Mouse (Mus musculus) left cerebral cortex, postnatal 36 days (tissue): ENCODE results near the gene Foxl2. TPM values are rescaled to one million over a fixed set of nuclear protein-coding genes. Genes with fewer than 3 reads are reported as not detected.
A peak's percentile ranks its signal among the peaks of the same experiment; 100 is the strongest.

ENCODE experiments used
- DNase-seq, 2 experiments: peaks; one replicate each; pipeline ENCODE4 v3.0.0; 2021 to 2022; ENCODE audit warnings: low spot score in 2 of 2, mixed read lengths in 1 of 2
- intact Hi-C: fragments of 180-260 bp; cut with DNase I; formaldehyde crosslinking; loops from one replicate; pipeline ENCODE4 v1.15.1; 2025
- total RNA-seq, 2 experiments: library from RNA; stranded (reverse); gene quantifications; 2 replicates each; pipeline ENCODE4 v1.2.3; 2021

Foxl2 gene
- total RNA-seq, 2 experiments from 2014 or later, result 0.91 to 0.99 TPM

DNA sequence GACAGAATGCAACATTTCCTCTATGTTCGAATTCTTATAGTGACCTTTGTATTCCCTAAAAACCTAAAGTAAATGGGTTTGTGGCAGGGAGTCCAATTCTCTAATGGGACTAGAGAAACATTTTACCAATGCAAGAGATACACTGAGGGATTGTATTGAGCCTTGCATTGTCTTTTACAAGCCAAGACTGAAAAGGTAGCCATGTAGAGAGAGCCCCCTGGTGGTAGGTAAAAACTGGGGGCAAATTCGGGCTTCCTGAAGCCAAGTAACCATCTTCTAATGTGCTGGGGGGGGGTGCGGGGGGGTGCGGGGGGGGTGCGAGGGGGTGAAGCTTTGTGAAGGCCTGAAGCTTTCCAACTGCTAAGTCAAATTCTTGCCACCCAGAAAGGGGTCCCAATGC, 5.3 kb downstream of the Foxl2 start:
- DNase-seq, result no peak
- intact Hi-C loops, result no loop called here

DNA sequence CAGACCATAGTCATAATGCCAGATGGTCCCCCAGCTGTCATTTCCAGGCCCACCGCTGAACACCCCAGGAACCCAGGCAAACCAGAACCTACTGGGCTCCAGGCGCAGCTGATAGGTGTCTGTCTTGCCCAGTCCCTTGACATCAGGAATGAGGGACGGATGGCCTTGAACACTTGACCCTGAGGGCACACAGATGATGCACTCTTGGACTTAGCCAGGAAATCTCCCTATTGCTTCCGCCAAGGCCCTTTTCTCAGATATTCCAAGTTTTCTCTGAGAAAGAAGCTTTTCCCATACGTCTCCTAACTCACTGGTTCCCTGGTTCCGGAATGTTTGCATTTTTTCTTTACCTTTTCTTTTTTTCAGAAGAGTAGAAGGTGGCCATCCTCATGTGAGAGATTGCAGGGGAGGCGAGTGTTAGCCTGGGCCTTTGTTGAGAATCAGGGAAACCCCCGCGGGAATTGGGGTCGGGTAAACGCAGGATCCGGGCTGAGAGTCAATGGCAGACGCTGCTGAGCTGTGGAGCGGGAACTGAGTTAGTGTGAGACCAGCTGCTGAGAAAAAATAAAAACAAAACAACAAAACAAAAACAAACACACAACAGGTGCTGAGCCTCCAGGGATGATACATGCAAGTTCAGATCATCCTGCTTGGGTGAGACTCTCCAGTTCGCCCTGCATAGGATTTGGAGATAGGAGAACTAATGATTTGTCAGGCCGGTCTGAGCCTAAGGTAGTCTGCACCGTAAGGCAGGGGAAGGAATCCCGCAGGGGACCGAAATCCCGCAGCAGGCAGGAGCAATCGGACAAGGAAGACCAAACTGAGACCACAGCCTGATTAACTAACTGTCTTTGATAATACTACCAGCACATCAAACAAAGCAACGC, 6.7 kb downstream of the Foxl2 start:
- intact Hi-C loops, result no loop called here
- DNase-seq, result no peak

DNA sequence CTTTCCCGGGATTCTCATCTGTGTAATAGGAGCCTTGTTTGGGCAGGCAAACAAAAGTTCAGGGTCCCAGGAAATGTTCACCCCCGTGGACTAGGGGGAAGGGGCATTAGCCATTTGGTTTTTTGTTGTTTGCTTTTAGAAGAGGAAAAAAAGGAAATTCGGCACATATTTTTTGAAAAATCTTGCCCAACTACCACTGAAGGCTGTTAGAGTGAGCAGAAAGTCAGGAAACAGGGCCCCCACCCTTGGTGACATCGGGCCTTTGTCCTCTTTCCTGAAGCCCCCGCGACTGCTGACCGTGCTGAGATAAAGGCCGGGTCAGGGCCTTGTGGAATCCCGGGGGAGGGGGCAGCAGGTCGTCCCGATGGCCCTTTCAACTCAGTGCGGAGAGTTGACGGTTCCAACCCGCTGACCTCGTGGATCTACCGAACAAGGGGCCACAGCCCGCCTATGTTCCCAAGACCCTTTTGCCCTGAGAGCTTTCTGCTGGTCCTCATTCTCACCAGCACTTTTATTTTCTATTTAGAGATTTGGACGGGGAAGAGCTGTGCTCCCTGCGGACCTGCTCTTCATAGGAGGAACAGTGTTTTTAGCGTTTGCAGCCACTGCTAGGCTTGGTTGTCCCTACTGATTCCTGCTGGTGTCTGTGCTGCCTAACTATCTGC, 7.5 kb downstream of the Foxl2 start:
- intact Hi-C loops, result no loop called here
- DNase-seq, result no peak

DNA sequence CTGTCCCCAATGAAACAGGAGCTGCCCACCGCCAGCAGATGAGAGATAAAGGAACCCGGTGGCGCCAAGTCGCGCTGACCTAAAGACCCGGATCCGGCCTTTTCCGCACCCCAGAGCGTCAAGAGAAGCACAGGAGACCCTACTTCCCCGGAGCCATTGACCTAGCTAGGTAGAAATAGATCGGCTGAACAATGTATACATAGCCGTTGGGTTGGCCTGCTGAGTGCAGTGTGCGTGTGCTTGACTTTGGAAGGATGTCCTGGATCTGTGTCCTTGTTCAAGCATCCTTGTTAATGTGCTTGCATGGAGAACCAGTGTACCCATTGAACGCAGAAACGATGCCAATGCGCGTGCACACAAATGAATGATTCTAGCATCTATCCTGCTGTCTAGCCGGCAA, 8.6 kb downstream of the Foxl2 start:
- no peak for DNase-seq
- intact Hi-C loops, result no loop called here

DNA sequence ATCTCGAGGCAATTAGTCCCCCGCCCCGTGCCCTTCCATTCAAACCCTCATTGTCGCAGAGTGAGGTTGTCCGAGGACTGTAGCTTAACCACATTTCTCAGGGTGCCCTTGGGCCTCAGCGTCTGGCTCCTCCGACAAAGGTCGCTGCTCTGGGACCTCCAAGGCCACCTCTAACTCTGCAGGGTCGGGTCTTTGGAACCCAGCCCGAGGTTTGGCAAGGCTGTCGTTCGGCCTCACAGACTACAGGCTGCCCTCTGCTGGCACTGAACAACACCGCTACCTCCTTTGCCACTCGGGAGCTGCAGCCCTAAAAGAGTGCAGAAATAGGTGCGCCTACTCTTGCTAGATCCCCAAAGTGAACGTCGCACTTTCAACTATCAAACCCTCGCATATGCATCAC, 10.0 kb downstream of the Foxl2 start:
- no peak for DNase-seq
- intact Hi-C loops, result loop anchor here (5.0 kb wide), 1 partner anchor 348 kb away; no protein-coding TSS in a partner anchor

DNA sequence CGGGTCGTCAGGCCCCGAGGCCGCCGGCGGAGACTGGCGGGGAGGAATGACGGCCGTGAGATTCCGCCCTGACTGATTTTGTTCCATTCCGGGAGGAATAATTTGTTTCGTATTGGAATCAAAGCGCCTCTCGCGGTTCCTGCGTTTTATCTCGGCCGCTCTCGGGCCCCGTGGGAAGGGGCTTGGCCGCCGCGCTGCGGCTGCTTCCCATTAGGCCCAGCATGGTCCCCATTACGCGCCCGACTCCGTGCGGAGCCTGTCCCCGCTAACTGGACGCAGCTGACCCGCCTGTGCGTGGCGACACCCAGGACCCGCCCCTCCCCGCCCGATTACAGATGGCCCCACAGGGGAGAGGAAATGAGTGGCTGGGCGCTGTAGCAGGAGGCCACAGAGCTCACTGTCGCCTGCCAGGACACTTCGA, 18.0 kb downstream of the Foxl2 start:
- intact Hi-C loops, result loop anchor here (5.0 kb wide), 1 partner anchor 899 kb away; no protein-coding TSS in a partner anchor
- DNase-seq, result no peak

DNA sequence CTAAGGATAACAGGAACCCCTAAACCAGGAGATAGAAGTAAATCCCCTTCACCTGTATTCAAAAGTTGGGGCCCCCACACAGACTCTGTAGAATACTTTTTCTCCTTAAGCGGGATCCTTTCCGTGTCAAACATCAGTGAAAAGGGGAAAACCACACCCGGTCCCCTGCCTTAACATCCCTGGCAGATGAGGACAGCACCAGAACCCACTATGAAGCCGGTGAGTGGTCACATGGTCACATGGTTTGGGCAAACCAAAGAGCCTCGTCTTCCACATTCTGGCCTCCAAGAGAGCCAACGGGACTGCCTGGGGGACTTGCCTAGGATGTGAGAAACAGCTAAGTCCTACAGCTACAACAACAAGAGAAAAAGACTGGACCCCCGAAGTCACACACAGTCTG, 18.5 kb downstream of the Foxl2 start:
- intact Hi-C loops, result loop anchor here (5.0 kb wide), 1 partner anchor 899 kb away; no protein-coding TSS in a partner anchor
- DNase-seq, result no peak

DNA sequence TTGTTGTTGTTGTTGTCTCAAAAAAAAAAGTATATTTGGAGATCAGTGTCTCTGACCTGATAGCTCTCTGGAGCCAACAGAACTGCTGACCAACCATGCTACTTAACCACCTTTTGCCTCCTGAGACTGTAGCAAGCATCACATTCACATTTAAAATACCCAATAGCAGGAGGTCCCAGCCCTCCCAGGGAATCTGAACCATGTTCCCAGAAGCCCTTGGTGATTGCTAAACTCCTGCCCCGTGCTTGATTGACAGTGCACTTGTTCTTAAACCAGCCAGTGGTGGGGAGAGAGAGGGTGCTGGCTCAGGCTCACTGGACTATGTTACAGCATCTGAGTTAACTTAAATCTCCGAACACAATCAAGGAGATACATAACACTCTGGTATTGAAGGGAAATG, 19.8 kb downstream of the Foxl2 start:
- no peak for DNase-seq
- intact Hi-C loops, result loop anchor here (5.0 kb wide), 1 partner anchor 897 kb away; no protein-coding TSS in a partner anchor

DNA sequence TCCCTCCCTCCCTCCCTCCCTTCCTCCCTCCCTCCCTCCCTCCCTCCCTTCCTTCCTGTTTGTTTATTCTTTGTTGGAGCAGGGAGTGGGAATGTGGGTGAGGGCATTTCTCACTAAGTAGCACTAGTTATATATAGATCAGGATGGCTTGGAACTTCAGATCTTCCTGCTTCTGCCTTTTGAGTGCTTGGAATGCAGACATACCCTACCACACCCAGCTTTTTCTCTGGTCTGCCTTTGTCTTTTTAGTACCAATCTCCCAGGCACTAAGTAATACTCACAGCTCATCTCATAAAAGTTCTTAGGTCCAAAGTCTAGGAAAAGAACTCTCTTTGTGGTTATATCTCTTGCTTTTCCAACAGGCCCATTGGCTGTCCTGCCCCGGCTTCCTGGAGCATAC, 21.0 kb downstream of the Foxl2 start:
- intact Hi-C loops, result no loop called here
- DNase-seq, result no peak

DNA sequence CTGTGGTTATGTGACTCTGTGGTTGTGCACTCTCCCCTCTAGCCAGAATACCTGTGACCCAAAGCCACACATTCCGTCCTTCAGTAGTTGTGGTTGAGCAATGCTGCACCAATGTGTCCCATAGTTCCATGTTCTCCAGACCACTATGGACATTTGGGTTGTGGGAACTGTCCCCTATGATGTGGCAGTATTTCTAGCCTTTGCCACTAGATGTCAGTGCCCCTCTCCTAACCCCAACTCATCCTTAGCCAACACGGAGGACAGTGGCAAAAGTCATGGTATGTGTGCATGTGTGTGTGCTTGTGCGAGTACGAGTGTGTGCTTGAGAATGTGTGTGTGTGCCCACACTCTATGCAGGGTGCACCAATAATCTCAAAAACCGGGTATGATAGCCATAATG, 21.4 kb downstream of the Foxl2 start:
- no peak for DNase-seq
- intact Hi-C loops, result no loop called here

DNA sequence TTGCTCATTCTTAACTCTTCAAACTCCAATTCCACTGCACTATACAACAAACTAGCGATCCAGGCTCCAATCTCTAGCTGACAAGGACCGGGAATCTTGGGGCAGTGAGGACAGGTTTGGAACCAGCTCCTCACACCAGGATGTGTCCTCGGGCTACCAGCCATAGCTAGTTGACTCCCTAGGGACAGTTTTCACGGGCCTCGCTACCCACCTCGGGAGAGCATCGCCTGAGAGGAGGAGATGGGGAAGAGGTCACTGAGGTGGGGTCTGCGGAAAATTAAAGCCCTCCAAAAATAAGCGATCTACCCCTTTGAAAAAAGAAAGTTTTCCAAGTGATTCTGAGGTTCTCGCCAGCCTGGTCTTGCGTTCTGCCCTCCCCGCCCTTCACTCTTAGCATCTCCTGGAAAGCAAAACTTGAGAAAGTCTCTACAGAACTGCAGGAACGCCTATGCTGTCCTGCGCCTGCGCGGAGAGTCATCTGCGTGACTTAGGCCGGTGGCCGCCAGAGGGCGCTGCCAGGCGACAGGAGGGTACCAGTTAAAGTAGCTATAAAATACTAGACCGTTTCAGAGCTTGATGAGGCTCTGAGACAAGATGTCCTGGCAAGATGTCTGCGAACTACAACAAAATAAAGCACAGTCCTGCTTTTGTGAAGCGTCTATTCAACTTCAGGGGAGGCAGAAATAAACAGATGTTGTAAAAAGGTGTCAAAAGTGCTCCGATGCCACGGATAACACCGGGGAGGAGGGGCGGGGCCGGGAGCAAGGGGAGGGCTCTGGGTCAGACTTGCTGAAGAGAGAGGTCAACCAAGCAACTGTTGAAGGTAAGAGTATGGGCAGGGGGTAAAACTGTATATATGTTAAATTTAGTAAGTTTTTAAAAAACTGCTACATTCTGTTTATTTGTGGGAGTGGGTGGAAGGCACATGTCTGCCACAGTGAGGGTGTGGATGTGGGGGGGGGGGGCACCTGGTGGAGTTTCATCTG, 24.6 kb downstream of the Foxl2 start:
- peak; percentile 81 to 83 for DNase-seq
- intact Hi-C loops, result loop anchor here (10.0 kb wide), 1 partner anchor 395 kb away; no protein-coding TSS in a partner anchor

DNA sequence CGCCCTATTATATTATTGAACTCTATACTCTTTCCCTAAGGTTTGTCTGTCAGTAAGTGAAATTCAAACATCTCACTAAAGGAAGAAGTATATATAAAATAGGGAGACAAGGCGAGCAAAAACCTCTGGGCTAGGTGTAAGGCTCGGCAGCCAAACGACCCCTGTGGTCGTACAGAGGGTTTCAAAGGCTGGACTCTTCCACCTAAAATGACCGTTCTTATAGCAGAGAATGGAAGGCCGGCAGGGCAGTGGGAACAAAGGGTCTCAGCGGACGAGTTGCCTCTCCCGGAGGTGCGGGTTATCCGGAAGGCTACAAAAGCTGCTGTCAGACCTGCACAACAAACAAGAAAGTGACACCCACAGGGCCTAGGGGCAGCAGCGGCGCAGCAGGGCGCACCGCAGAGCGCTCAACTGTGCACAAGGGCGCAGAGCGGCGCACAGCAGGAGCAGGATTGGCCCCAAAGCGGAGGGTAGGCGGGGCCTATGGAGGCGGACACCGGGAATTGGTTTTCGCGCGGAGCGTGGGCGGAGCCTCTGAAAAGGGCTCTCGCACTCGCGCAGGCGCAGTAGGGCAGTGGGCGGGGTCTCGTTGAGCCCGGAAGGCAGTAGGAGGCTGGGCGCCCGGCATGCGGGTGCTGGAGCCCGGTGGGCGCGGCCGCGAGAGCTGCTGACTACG, 30.9 kb downstream of the Foxl2 start, which contains the start of gene Faim:
TSS of gene Faim (plus strand) at position 574 of the 676 bp plus-strand sequence.
- intact Hi-C loops, result loop anchor here (10.0 kb wide), 1 partner anchor 389 kb away; no protein-coding TSS in a partner anchor
- peak; percentile 100 for DNase-seq

DNA sequence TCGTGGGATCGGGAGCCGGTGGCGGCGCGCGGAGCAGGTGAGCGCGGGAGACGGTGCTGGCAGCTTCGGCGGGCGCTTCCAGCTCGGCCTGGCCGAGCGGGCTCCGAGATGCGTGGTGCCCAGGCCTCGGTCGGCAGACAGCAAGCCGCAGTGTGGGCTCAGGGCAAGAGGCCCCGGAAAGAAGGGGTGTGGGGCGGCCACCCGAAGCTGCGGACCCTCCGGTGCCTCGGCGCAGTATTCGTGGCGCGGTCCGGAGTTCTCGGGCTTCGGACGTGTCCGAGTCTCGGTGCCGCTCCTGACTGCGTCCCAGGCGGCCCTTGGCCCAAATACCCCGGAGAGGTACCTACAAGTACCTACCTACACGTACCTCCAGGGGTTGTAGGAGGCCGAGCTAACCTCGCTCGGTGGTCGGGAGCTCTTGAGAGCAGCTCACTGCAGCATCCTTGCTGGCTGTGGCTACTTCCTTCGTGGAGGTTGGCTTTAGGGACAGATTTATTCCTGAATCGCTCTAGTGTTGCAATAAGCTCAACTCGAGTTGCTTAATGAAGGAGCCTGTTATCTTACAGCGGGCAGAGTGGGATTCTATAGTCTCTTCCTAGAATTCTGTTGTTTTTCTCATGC, 31.5 kb downstream of the Foxl2 start:
- intact Hi-C loops, result loop anchor here (10.0 kb wide), 1 partner anchor 388 kb away; no protein-coding TSS in a partner anchor
- no peak for DNase-seq

DNA sequence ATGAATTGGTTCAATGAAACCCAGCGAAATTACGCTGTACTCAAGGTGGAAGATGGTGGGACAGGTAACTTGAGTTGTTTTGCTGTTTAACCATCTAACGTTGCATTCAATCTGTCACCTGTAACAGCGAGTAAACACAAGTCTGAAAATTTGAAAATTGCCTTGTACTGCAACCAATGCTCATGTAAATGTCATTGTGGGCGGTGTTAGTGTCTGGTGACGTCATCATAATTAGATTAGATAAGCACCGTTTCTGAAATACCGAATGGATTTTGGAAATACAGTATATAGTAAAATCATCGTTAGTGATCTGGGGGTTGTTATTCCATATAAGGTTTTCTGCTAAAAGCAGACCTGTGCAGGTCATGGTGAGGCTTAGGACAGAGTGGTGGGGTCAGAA, 32.0 kb downstream of the Foxl2 start:
- intact Hi-C loops, result loop anchor here (10.0 kb wide), 1 partner anchor 388 kb away; no protein-coding TSS in a partner anchor
- DNase-seq, result no peak

DNA sequence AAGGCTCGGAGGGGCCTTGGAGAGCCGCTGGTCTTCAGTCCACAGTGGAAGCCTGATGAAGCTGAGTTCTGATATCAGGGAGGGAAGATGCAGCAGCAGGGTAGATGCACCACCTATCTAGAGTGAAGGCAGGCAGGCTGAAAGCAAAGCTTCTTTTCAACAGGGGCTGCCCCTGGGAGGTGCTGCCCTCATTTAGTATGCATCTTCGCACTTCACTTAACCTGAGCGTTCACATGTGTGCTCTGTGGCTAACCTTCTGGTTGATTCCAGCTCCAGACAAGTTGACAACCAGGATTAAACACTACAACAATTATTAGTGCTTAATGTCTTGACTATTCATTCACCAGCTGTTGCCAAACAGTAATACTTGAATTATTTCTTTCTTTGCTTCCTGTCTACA, 39.0 kb downstream of the Foxl2 start:
- no peak for DNase-seq
- intact Hi-C loops, result no loop called here

DNA sequence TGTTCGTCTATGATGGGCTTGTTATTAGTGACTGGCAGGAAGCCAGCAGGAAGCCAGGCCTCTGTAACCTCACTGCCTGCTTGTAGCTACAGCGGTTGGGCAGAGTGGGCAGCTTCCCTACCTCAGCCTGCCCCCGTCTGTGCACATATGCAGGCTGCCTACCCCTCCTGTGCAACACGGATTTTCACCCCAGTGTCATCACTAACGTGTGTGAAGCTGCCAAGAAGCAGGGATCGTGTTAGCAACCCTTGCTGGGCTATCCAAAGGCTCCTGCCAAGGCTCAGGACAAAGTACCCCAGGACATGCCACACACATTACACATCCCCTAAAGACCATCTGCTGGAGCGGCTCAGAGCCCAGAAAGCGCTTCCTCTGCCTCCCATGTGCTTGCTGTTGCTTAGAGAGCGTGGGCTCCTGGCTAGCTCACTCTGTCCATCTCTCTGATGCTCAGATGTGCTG, 44.8 kb downstream of the Foxl2 start:
- peak; percentile 28 to 41 for DNase-seq
- intact Hi-C loops, result no loop called here

DNA sequence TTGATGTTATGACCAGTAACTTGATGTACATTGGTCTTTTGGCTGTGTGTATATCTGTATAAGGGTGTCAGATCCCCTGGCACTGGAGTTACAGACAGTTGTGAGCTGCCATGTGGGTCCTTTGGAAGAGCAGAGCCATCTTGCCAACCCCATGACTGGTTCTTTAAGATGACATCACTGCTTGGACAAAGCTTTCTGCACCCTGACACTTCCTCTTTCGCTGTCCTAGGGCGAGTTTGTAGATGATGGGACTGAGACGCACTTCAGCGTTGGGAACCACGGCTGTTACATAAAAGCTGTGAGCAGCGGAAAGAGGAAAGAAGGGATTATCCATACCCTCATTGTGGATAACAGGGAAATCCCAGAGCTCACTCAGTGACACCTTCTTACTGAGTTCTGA, 46.2 kb downstream of the Foxl2 start:
- no peak for DNase-seq
- intact Hi-C loops, result no loop called here
